In genomic region chr10:40868081-40868480, GRCm38 (mm10) we compare ENCODE assay signal across 24 mouse cellular contexts. TPM values are rescaled to one million over a fixed set of nuclear protein-coding genes. Genes with fewer than 3 reads are reported as not detected.
DNase-seq lines count a peak whose midpoint lies in the region; ATAC-seq and TF ChIP-seq lines count a peak whose summit lies in the region.
"Had no signal": no experiment of that assay in that cellular context is flagged by ENCODE, and none has a peak within 500 bp of the region (broad histone marks: within the 10 kb centered on the region; RNA-seq: fewer than 3 reads in every experiment).

No protein-coding gene starts in this region.

- no peak overlapping the region for H3K4me3 ChIP-seq in lung, postnatal 0 days (ENCODE audit: low read depth, low read length)
- H3K4me3 ChIP-seq: forebrain, embryonic 13.5 days; heart, embryonic 12.5 days; hindbrain, embryonic 10.5 days; hindbrain, embryonic 15.5 days; liver, embryonic 12.5 days; midbrain, embryonic 13.5 days had no signal

- no peaks in the 10 kb centered on the region for H3K27me3 ChIP-seq in lung, postnatal 0 days (replicated peaks; ENCODE audit: insufficient read depth, low read length)
- H3K27me3 ChIP-seq: forebrain, embryonic 13.5 days; heart, embryonic 12.5 days; hindbrain, embryonic 15.5 days; liver, embryonic 12.5 days; midbrain, embryonic 13.5 days had no signal

- 72% methylated on average over 2 of the region's 2 CpGs for WGBS in lung, postnatal 0 days

- no peak for TF ChIP-seq EP300 in lung, postnatal 0 days (IDR thresholded peaks at IDR 0.05)

- no peak overlapping the region for H3K27ac ChIP-seq in lung, postnatal 0 days (ENCODE audit: low read length)
- H3K27ac ChIP-seq: forebrain, embryonic 13.5 days; hindbrain, embryonic 10.5 days; hindbrain, embryonic 15.5 days; liver, embryonic 12.5 days; midbrain, embryonic 13.5 days had no signal

- H3K36me3 ChIP-seq in lung, postnatal 0 days (ENCODE audit: insufficient read depth, low read length): peaks cover 4% of the 10 kb centered on the region; the same call in 1 of the 2 replicates

- ATAC-seq in lung, postnatal 0 days: peak; percentile 53
- ATAC-seq: forebrain, embryonic 13.5 days; inflammation-experienced regulatory T-cells, adult 6 months; liver, embryonic 12.5 days; liver, postnatal 0 days; midbrain, embryonic 13.5 days had no signal

- peak; percentile 23 for DNase-seq in lung, postnatal 0 days (ENCODE audit: low spot score)
- DNase-seq in lung, postnatal 4 days: no peak
- peak; percentile 27 for DNase-seq in cerebellum, adult 11 months
- peak; percentile 54 to 71 for DNase-seq in cerebellum, adult 18-20 months
- peak; percentile 55 to 59 for DNase-seq in cerebellum, postnatal 25 days
- DNase-seq in left cerebral cortex, adult 8-10 months (ENCODE audit: low spot score in 2 of 2): no peak
- no peak for DNase-seq in layer of hippocampus, adult 9-11 months
- DNase-seq: B cell, adult 2 months; gastrocnemius, postnatal 25 days; kidney, adult 11 months; kidney, postnatal 14 days; left cerebral cortex, postnatal 4 days; liver, postnatal 0 days; spleen, adult 18-20 months; thymus, postnatal 14 days had no signal

- no peaks in the 10 kb centered on the region for H3K4me1 ChIP-seq in lung, postnatal 0 days (ENCODE audit: insufficient read depth, low read depth, low read length)
- H3K4me1 ChIP-seq: forebrain, embryonic 13.5 days; hindbrain, embryonic 15.5 days; midbrain, embryonic 13.5 days had no signal

- no peaks in the 10 kb centered on the region; the same call in 1 of the 2 replicates for H3K9me3 ChIP-seq in lung, postnatal 0 days (ENCODE audit: low read length)
- H3K9me3 ChIP-seq: heart, embryonic 12.5 days; hindbrain, embryonic 15.5 days; midbrain, embryonic 13.5 days had no signal

- no peak overlapping the region for H3K9ac ChIP-seq in lung, postnatal 0 days (replicated peaks; ENCODE audit: low read depth)
- H3K9ac ChIP-seq: forebrain, embryonic 13.5 days; heart, embryonic 12.5 days; hindbrain, embryonic 15.5 days; liver, embryonic 12.5 days; liver, postnatal 0 days; midbrain, embryonic 13.5 days had no signal

- no peak overlapping the region for H3K4me2 ChIP-seq in lung, postnatal 0 days (replicated peaks; ENCODE audit: low read depth, low read length)
- H3K4me2 ChIP-seq: forebrain, embryonic 13.5 days; heart, embryonic 12.5 days; hindbrain, embryonic 15.5 days; liver, embryonic 12.5 days; midbrain, embryonic 13.5 days had no signal

- no peak for TF ChIP-seq CTCF in lung, postnatal 0 days (IDR thresholded peaks at IDR 0.05)

RNA-seq across cellular contexts. Expression of gene Cdc40, which starts 15.0 kb away (rescaled TPM):
- 16.4 and 17.4 TPM in 2 replicates for polyA plus RNA-seq in lung, postnatal 0 days (2015; fragmentation: Nextera tagmentation; extraction: Ambion mirVana)
- 10 to 100 TPM; 39.4 to 42.8 (median 40.9) TPM for total RNA-seq in left cerebral cortex, adult 8-10 months (2022)

RNA-seq across cellular contexts. Expression of gene Wasf1, which starts 15.2 kb away (rescaled TPM):
- polyA plus RNA-seq in lung, postnatal 0 days (2015; fragmentation: Nextera tagmentation; extraction: Ambion mirVana): 2.1 and 2.2 TPM in 2 replicates
- total RNA-seq in left cerebral cortex, adult 8-10 months (2022): 100 to 1,000 TPM; 218 to 240 (median 222) TPM
- total RNA-seq: megakaryocyte progenitor cell, adult 5-6 weeks; monocyte, adult 5-6 weeks had no signal

Comparison
In these comparisons a context has a peak if more than half of its experiments do, and no peak if none do; other contexts are left out.
1. DNase-seq: peak in lung, postnatal 0 days (single experiment), cerebellum, adult 11 months (single experiment), cerebellum, adult 18-20 months (2 of 2) and cerebellum, postnatal 25 days (2 of 2); none in lung, postnatal 4 days (0 of 2), left cerebral cortex, adult 8-10 months (0 of 2) and layer of hippocampus, adult 9-11 months (single experiment).